In the genomic region with DNA sequence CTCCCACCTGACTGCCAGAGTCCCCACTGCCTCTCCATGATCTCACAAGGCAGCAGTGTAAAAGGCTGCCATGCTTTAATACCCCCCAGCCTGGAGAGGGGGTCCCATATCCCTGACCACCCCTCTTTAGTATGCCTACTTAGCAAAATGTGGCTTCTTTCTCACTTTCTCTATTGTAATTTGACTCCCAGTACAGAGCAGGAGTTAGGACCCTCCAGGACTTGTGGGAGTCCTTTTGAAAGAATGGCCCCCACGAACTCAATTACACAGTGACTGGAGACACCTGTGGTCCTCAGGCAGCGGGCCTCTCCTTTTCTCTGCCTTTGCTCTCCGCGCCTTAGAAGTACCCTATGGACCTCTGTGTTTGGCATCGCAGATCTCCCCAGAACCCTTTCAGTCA, we compare ENCODE assay signal across 9 mouse cellular contexts. TPM values are rescaled to one million over a fixed set of nuclear protein-coding genes. Genes with fewer than 3 reads are reported as not detected.
DNase-seq lines count a peak whose midpoint lies in the region; ATAC-seq lines count a peak whose summit lies in the region.
"Had no signal": no experiment of that assay in that cellular context is flagged by ENCODE, and none has a peak within 500 bp of the region (broad histone marks: within the 10 kb centered on the region; RNA-seq: fewer than 3 reads in every experiment).

No protein-coding gene starts in this region.

- H3K27me3 ChIP-seq in kidney, embryonic 14.5 days (ENCODE audit: control insufficient read depth, insufficient read depth, low read length) = no peaks in the 10 kb centered on the region; the same call in 1 of the 2 replicates
- H3K27me3 ChIP-seq in embryonic facial prominence, embryonic 12.5 days = peaks cover 12% of the 10 kb centered on the region
- H3K27me3 ChIP-seq in hindbrain, embryonic 16.5 days (replicated peaks; ENCODE audit: control insufficient read depth, insufficient read depth, low read length) = no peaks in the 10 kb centered on the region; the same call in 1 of the 2 replicates
- peaks cover 8% of the 10 kb centered on the region for H3K27me3 ChIP-seq in midbrain, embryonic 15.5 days (replicated peaks)

- ATAC-seq in kidney, embryonic 14.5 days (ENCODE audit: low FRiP score, low TSS enrichment) = peak; percentile 49
- no peak; the same call in 1 of the 2 replicates for ATAC-seq in embryonic facial prominence, embryonic 12.5 days (ENCODE audit: insufficient number of reproducible peaks, insufficient read depth, low FRiP score, low TSS enrichment)
- ATAC-seq in hindbrain, embryonic 16.5 days = no peak
- no peak; the same call in 1 of the 2 replicates for ATAC-seq in midbrain, embryonic 15.5 days (replicated peaks)

- no peak for DNase-seq in kidney, adult 11 months
- DNase-seq in natural killer cell, adult 2 months (ENCODE audit: low spot score in 2 of 2) = no peak
- no peak for DNase-seq in T-cell, adult 2 months (ENCODE audit: low spot score)
- DNase-seq in thymus, postnatal 0 days (ENCODE audit: low spot score) = no peak
- DNase-seq: thymus, postnatal 36 days had no signal

- WGBS in kidney, embryonic 14.5 days = 22% methylated on average over 5 of the region's 5 CpGs
- WGBS in embryonic facial prominence, embryonic 12.5 days = 42% methylated on average over 5 of the region's 5 CpGs
- WGBS in hindbrain, embryonic 16.5 days = 45% methylated on average over 5 of the region's 5 CpGs
- WGBS in midbrain, embryonic 15.5 days = 53% methylated on average over 5 of the region's 5 CpGs

- H3K4me3 ChIP-seq in kidney, embryonic 14.5 days (ENCODE audit: low read length) = peak overlapping the region; percentile 56
- H3K4me3 ChIP-seq in embryonic facial prominence, embryonic 12.5 days = peak overlapping the region; percentile 59
- H3K4me3 ChIP-seq in hindbrain, embryonic 16.5 days (ENCODE audit: low read length) = peak overlapping the region; percentile 72
- peak overlapping the region; percentile 58 for H3K4me3 ChIP-seq in midbrain, embryonic 15.5 days

- H3K9ac ChIP-seq in kidney, embryonic 14.5 days (ENCODE audit: low read depth, low read length) = peak overlapping the region; percentile 79
- peak overlapping the region; percentile 61; the same call in 1 of the 2 replicates for H3K9ac ChIP-seq in embryonic facial prominence, embryonic 12.5 days
- H3K9ac ChIP-seq in hindbrain, embryonic 16.5 days (ENCODE audit: low read depth, low read length) = no peak overlapping the region; the same call in 1 of the 2 replicates
- peak overlapping the region; percentile 51 for H3K9ac ChIP-seq in midbrain, embryonic 15.5 days

- no peaks in the 10 kb centered on the region for H3K36me3 ChIP-seq in kidney, embryonic 14.5 days (ENCODE audit: control insufficient read depth, insufficient read depth, low read length)
- H3K36me3 ChIP-seq in embryonic facial prominence, embryonic 12.5 days = no peaks in the 10 kb centered on the region
- H3K36me3 ChIP-seq in hindbrain, embryonic 16.5 days (ENCODE audit: control insufficient read depth, insufficient read depth, low read length) = no peaks in the 10 kb centered on the region
- no peaks in the 10 kb centered on the region for H3K36me3 ChIP-seq in midbrain, embryonic 15.5 days (replicated peaks)

- H3K4me2 ChIP-seq in kidney, embryonic 14.5 days (replicated peaks; ENCODE audit: low read depth, low read length) = peak overlapping the region; percentile 88
- peak overlapping the region; percentile 91 for H3K4me2 ChIP-seq in embryonic facial prominence, embryonic 12.5 days (replicated peaks)
- peak overlapping the region; percentile 96 for H3K4me2 ChIP-seq in hindbrain, embryonic 16.5 days (ENCODE audit: low read length)
- H3K4me2 ChIP-seq in midbrain, embryonic 15.5 days = peak overlapping the region; percentile 79

- no peaks in the 10 kb centered on the region for H3K9me3 ChIP-seq in kidney, embryonic 14.5 days (ENCODE audit: control insufficient read depth, low read length)
- no peaks in the 10 kb centered on the region for H3K9me3 ChIP-seq in embryonic facial prominence, embryonic 12.5 days
- no peaks in the 10 kb centered on the region for H3K9me3 ChIP-seq in hindbrain, embryonic 16.5 days (ENCODE audit: control insufficient read depth, low read length)
- H3K9me3 ChIP-seq in midbrain, embryonic 15.5 days = no peaks in the 10 kb centered on the region

- no peaks in the 10 kb centered on the region for H3K4me1 ChIP-seq in kidney, embryonic 14.5 days (ENCODE audit: control insufficient read depth, insufficient read depth, low read length)
- peaks cover 15% of the 10 kb centered on the region for H3K4me1 ChIP-seq in embryonic facial prominence, embryonic 12.5 days
- peaks cover 11% of the 10 kb centered on the region for H3K4me1 ChIP-seq in hindbrain, embryonic 16.5 days (ENCODE audit: control insufficient read depth, insufficient read depth, low read depth, low read length)
- peaks cover 14% of the 10 kb centered on the region for H3K4me1 ChIP-seq in midbrain, embryonic 15.5 days

- no peak overlapping the region; the same call in 1 of the 2 replicates for H3K27ac ChIP-seq in kidney, embryonic 14.5 days (ENCODE audit: low read depth, low read length)
- H3K27ac ChIP-seq in embryonic facial prominence, embryonic 12.5 days = no peak overlapping the region
- no peak overlapping the region for H3K27ac ChIP-seq in hindbrain, embryonic 16.5 days (ENCODE audit: low read depth, low read length)
- H3K27ac ChIP-seq in midbrain, embryonic 15.5 days = no peak overlapping the region

RNA-seq across cellular contexts. Expression of a gene that starts 0.5 kb away (rescaled TPM):
- 6.6 and 9.4 TPM in 2 replicates for polyA plus RNA-seq in kidney, embryonic 14.5 days (2014; fragmentation: Nextera tagmentation; extraction: Ambion mirVana)
- 4.5 and 5.3 TPM in 2 replicates for polyA plus RNA-seq in embryonic facial prominence, embryonic 12.5 days (2016; fragmentation: Nextera tagmentation; extraction: Ambion mirVana)
- polyA plus RNA-seq in hindbrain, embryonic 16.5 days (2015; fragmentation: Nextera tagmentation; extraction: Ambion mirVana) = 7.7 and 9.9 TPM in 2 replicates
- 8.2 and 9.0 TPM in 2 replicates for polyA plus RNA-seq in midbrain, embryonic 15.5 days (2015; fragmentation: Nextera tagmentation; extraction: Ambion mirVana)
- polyA plus RNA-seq in thymus, postnatal 0 days (2015; fragmentation: Nextera tagmentation; extraction: Ambion mirVana) = 0.08 and 0.13 TPM in 2 replicates
